Mouse (Mus musculus) midbrain, embryonic 11.5 days (tissue): ENCODE measurements at regions not wholly inside any gene's neighbourhood (a gene's known extent, or its start where the extent isn't known, plus 50 kb on each side); places are given as distances from the start of the nearest gene placed in this dataset.

Experiments
- ATAC-seq: fragments of 200-750 bp; cut with Nextera tagmentation; 2 replicates; pipeline ENCODE4 v1.8.0; 2017; ENCODE audit warnings: moderate TSS enrichment, moderate library complexity; ENCODE audit not compliant: low FRiP score
- DNase-seq: peaks from one replicate; pipeline ENCODE4 v3.0.0; 2015; ENCODE audit warnings: low spot score; ENCODE audit errors: missing footprints
- H3K27ac ChIP-seq: fragments of 300-500 bp; sonication (generic); 2 replicates; pipeline ENCODE4 v1.5.1; 2014; ENCODE audit warnings: low read depth, low read length
- H3K27me3 ChIP-seq: fragments of 300-500 bp; sonication (generic); 2 replicates; pipeline ENCODE4 v1.6.1; 2014; ENCODE audit warnings: mild to moderate bottlenecking, low read length, moderate library complexity, mixed read lengths; ENCODE audit not compliant: control insufficient read depth, insufficient read depth
- H3K36me3 ChIP-seq: fragments of 300-500 bp; sonication (generic); 2 replicates; pipeline ENCODE4 v1.6.1; 2014; ENCODE audit warnings: mild to moderate bottlenecking, low read length, moderate library complexity, mixed read lengths; ENCODE audit not compliant: control insufficient read depth, insufficient read depth
- H3K4me1 ChIP-seq: fragments of 300-500 bp; sonication (generic); 2 replicates; pipeline ENCODE4 v1.6.1; 2014; ENCODE audit warnings: low read length; ENCODE audit not compliant: control insufficient read depth, insufficient read depth
- H3K4me2 ChIP-seq: fragments of 300-500 bp; sonication (generic); 2 replicates; pipeline ENCODE4 v1.6.1; 2014; ENCODE audit warnings: mild to moderate bottlenecking, moderate library complexity
- H3K4me3 ChIP-seq: fragments of 300-500 bp; sonication (generic); 2 replicates; pipeline ENCODE4 v1.5.1; 2014; ENCODE audit warnings: low read depth, low read length
- H3K9ac ChIP-seq: fragments of 300-500 bp; sonication (generic); 2 replicates; pipeline ENCODE4 v1.6.1; 2014; ENCODE audit warnings: low read length
- H3K9me3 ChIP-seq: fragments of 300-500 bp; sonication (generic); 2 replicates; pipeline ENCODE4 v1.6.1; 2016; ENCODE audit warnings: low read length; ENCODE audit not compliant: control insufficient read depth
- WGBS: fragments of 180-500 bp; shearing (Covaris S2); extraction: QIAGEN DNeasy Blood & Tissue Kit; methylation state at CpG from one replicate; pipeline ENCODE4 v1.1.7; 2014; 5-methylcytosine and 5-hydroxymethylcytosine counted together

DNA sequence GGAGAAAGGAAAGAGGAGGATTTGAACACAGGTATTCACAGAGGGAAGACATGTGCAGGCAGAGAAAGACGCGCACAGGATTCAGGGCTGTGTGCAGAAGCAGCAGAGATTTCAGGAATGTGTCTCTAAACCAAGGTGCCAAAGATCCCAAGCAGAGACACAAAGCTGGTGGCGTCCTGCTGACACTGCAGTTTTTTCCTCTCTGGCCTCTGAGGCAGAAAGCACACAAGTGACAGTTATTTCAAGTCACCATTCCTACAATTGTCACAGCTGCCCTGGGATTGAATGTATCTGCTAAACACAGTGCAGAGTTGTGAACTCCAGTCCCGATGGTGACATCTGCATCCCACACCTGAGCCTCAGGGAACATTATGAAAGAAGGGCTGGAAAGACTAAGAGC lies 107.1 kb upstream of the Slc22a12 start:
- Histone ChIP-seq H3K9ac (no peak overlapping the region), H3K27me3 (no peaks in the 10 kb centered on the region), H3K4me1 (no peaks in the 10 kb centered on the region), H3K4me2 (no peak overlapping the region), H3K27ac (no peak overlapping the region), H3K4me3 (no peak overlapping the region), H3K36me3 (no peaks in the 10 kb centered on the region), H3K9me3 (peaks cover 2% of the 10 kb centered on the region; the same call in 1 of the 2 replicates)
- ATAC-seq = no peak
- 92% methylated on average over 4 of the region's 4 CpGs for WGBS
- DNase-seq = peak; percentile 81

DNA sequence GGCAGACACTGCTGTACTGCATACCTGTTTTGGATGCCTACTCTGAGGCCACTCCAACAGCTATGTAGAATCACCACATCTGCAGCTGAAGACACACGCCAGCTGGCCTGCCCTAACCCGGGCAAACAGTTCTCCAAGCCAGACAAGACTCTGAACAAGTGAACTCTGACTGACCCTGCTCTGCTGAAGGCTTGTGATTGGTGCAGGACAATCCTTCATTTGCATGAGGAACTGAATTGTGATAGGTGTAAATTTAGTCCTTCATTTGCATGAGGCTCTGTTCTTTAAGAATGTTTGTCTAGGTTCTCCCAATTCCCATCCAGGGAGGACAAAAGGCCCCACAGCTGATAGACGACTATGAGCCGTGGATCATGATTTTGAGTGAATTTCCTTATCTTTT lies 104.9 kb upstream of the Slc22a12 start:
- 89% methylated on average over 4 of the region's 4 CpGs for whole genome bisulfite sequencing
- no peak overlapping the region for H3K4me2 ChIP-seq
- no peak for ATAC-seq
- no peaks in the 10 kb centered on the region for H3K27me3 ChIP-seq
- H3K4me1 ChIP-seq = no peaks in the 10 kb centered on the region
- H3K9me3 ChIP-seq = peaks cover 2% of the 10 kb centered on the region; the same call in 1 of the 2 replicates
- H3K4me3 ChIP-seq = no peak overlapping the region
- no peak for DNase-seq
- no peaks in the 10 kb centered on the region for H3K36me3 ChIP-seq
- H3K27ac ChIP-seq = no peak overlapping the region
- no peak overlapping the region for H3K9ac ChIP-seq

DNA sequence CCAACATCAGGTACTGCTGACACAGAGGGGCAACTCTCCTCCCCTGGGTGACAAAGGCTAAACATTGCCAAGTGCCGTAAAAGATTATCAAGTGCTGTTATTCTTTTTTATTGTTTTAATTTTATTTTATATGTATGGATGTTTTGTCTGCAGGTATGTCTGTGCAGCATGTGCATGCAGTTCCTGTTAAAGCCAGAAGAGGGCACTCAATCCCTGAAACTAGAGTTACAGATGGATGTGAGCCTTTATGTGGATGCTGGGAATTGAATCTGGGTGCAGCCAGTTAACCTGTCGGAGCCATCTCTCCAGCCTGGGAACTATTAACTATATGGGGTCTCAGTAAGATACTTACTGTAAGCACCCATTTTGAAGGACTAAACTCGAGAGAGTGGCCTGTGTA lies 104.4 kb upstream of the Slc22a12 start:
- H3K4me1 ChIP-seq = no peaks in the 10 kb centered on the region
- 85% methylated on average over 3 of the region's 3 CpGs for WGBS
- H3K36me3 ChIP-seq = no peaks in the 10 kb centered on the region
- DNase-seq = no peak
- no peak overlapping the region for H3K27ac ChIP-seq
- H3K9me3 ChIP-seq = peaks cover 2% of the 10 kb centered on the region; the same call in 1 of the 2 replicates
- no peak overlapping the region for H3K4me3 ChIP-seq
- H3K9ac ChIP-seq = no peak overlapping the region
- ATAC-seq = no peak
- H3K4me2 ChIP-seq = no peak overlapping the region
- H3K27me3 ChIP-seq = no peaks in the 10 kb centered on the region

DNA sequence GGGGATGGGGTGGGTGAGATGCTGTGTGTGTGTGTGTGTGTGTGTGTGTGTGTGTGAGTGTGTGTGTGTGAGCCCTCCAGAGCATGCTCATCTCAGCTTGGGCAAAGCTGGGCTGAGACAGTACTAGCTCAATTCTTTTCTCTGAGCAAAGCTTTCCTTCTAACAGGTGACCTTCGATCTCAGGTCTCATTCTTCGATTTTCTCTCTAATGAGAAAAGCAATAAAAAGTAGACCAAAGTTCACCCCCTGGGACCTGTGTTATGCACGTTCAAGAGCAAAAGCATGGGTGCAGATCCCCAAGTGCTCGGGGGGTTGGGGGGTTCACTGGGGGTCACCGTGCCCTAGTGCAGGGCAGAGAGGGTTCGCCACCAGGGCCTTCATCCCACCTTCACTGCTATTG lies 103.1 kb upstream of the Slc22a12 start:
- Histone ChIP-seq H3K36me3 (no peaks in the 10 kb centered on the region), H3K4me2 (no peak overlapping the region), H3K27ac (no peak overlapping the region), H3K9me3 (peaks cover 2% of the 10 kb centered on the region; the same call in 1 of the 2 replicates), H3K9ac (no peak overlapping the region), H3K4me1 (no peaks in the 10 kb centered on the region), H3K27me3 (no peaks in the 10 kb centered on the region), H3K4me3 (no peak overlapping the region)
- ATAC-seq (no peak), DNase-seq (no peak)
- 88% methylated on average over 6 of the region's 6 CpGs for WGBS

DNA sequence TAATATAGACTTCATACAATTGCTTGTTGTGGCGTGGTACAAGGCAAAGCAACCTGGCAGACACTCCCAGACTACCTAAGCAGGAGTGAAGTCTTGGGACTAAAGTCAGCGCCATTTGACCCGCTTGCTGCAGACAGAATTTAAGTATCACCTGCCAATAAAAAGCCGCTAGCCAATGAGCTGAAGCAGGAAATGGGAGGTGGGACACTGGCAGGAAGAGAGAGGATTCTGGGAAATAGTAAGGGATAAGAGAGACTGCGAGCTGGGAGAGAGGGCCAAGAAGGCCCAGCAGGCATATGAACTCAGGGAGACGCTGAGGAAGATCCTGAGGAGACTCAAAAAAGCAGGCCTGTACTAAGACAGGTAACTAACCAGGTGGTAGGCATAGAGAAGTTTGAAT lies 102.0 kb upstream of the Slc22a12 start:
- Histone ChIP-seq H3K9ac (no peak overlapping the region), H3K4me2 (no peak overlapping the region), H3K27me3 (no peaks in the 10 kb centered on the region), H3K4me1 (no peaks in the 10 kb centered on the region), H3K27ac (no peak overlapping the region), H3K9me3 (peaks cover 2% of the 10 kb centered on the region; the same call in 1 of the 2 replicates), H3K36me3 (no peaks in the 10 kb centered on the region), H3K4me3 (no peak overlapping the region)
- WGBS = 78% methylated on average over 6 of the region's 6 CpGs
- DNase-seq (peak; percentile 62), ATAC-seq (no peak)

DNA sequence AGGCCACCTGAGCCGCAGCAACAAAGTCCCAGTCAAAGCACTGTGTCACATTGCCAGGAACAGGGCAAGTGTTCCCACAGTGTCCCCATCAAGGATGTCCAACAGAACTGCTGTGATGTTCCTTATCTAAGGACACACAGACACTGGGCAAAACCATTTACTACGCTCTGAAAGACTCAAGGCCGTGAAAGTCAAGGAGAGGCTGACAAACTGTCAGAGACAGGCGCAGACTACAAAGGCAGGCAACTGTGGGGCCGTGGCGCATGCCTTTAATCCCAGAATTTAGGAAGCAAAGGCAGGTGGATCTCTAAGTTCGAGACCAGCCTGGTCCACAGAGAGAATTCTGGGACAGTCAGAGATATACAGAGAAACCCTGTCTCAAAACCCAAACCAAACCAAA lies 96.8 kb upstream of the Slc22a12 start:
- no peak overlapping the region for H3K4me2 ChIP-seq
- H3K9ac ChIP-seq = no peak overlapping the region
- no peaks in the 10 kb centered on the region for H3K27me3 ChIP-seq
- H3K4me1 ChIP-seq = no peaks in the 10 kb centered on the region
- no peak for DNase-seq
- H3K27ac ChIP-seq = no peak overlapping the region
- no peak overlapping the region for H3K4me3 ChIP-seq
- no peak for ATAC-seq
- WGBS = 85% methylated on average over 7 of the region's 7 CpGs
- no peaks in the 10 kb centered on the region for H3K36me3 ChIP-seq
- no peaks in the 10 kb centered on the region for H3K9me3 ChIP-seq

DNA sequence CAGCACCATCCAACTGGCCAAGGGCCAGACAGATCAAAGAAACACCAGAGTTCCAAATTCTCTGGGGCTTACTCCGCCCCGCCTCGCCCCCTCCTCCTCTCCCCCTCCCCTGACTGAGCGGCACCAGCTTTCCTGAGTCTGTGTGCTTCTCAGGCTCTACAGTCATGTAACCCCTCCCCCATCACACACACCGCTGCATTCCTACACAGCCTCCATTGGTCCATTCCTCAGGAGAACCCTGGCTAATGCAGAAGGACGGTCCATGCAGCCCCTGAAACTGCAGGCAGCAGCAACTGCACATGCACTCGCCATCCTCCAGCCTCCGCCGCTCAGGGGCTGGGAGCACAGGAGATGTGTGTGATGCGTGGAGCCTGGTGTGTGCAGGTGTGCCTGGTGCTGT lies 90.6 kb upstream of the Slc22a12 start:
- H3K4me1 ChIP-seq = no peaks in the 10 kb centered on the region
- no peak overlapping the region for H3K9ac ChIP-seq
- DNase-seq = no peak
- no peak overlapping the region for H3K27ac ChIP-seq
- no peaks in the 10 kb centered on the region for H3K9me3 ChIP-seq
- H3K36me3 ChIP-seq = no peaks in the 10 kb centered on the region
- ATAC-seq = no peak
- no peak overlapping the region for H3K4me3 ChIP-seq
- H3K27me3 ChIP-seq = no peaks in the 10 kb centered on the region
- H3K4me2 ChIP-seq = no peak overlapping the region
- WGBS = 51% methylated on average over 10 of the region's 10 CpGs

DNA sequence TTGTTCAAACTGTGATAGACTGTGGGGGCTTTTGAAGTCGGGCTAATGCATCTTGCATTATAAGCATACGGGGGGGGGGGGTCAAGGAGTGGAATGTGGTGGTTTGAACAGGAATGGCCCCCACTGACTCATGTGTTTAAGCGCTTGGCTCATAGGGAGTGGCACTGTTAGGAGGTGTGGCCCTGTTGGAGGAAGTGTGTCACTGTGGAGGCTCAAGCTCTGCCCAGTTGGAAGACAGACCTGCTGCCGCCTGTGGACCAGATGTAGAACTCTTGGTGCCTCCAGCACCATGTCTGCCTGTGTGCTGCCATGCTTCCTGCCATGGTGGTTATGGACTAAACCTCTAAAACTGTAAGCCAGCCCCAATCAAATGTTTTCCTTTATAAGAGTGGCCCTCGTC lies 89.0 kb upstream of the Slc22a12 start:
- H3K4me2 ChIP-seq = no peak overlapping the region
- no peaks in the 10 kb centered on the region for H3K9me3 ChIP-seq
- DNase-seq (no peak), ATAC-seq (no peak)
- no peaks in the 10 kb centered on the region for H3K4me1 ChIP-seq
- H3K27me3 ChIP-seq = no peaks in the 10 kb centered on the region
- no peaks in the 10 kb centered on the region for H3K36me3 ChIP-seq
- 94% methylated on average over 5 of the region's 5 CpGs for WGBS
- H3K9ac ChIP-seq = no peak overlapping the region
- no peak overlapping the region for H3K4me3 ChIP-seq
- H3K27ac ChIP-seq = no peak overlapping the region

DNA sequence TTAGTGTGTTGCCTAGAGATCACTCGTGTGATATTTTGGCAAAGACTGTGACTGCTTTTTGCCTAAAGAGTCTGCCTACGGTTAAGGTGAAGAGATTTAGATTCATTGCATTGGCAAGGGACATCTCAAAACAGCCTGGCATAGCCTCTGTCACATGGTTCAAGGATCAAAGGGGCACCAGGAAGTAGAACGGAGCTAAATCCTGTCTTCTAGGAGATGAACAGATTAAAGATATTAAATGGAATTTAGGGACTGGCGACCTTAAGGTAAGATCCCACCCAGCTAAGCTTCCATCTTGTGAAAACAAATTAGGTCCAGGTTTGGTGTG lies 87.7 kb upstream of the Slc22a12 start:
- no peak for DNase-seq
- Histone ChIP-seq H3K4me2 (no peak overlapping the region), H3K4me1 (no peaks in the 10 kb centered on the region), H3K9ac (no peak overlapping the region), H3K27me3 (no peaks in the 10 kb centered on the region), H3K27ac (no peak overlapping the region), H3K4me3 (no peak overlapping the region), H3K9me3 (no peaks in the 10 kb centered on the region), H3K36me3 (no peaks in the 10 kb centered on the region)
- ATAC-seq = no peak
- 66% methylated on average over 4 of the region's 4 CpGs for WGBS
